Mouse (Mus musculus) T-cell, adult 66 days (primary cell): ENCODE data around the gene Gm3952. TPM values are rescaled to one million over a fixed set of nuclear protein-coding genes. Genes with fewer than 3 reads are reported as not detected.

Source experiments
- total RNA-seq, 2 experiments: library from RNA; stranded (reverse); gene quantifications; 3 replicates in 1 of 2; 4 replicates in 1 of 2; pipeline ENCODE4 v1.2.4; 2023

Gene Gm3952
- total RNA-seq: not detected

DNA sequence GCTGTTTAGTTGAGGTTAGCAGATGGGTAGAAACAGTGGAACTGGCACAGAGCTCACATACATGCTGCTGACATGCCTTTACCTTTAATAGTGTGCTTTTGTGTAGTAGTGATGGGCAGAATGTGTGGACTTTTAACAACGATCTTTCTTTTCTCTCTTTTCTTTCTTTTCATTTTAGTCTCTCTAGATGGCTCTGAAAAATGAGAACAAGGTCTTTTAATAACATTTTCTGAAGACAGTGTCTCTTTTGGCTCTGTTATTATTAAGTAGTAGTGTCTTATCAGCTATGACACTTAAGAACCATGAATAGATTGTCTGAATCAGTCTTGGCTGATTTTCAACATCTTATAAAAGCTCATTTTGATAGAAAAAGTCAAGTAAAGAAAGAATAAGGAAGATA lies at the start of gene Gm3952:
Gene Gm3952 (minus strand): TSS at position 101 of the 400 bp plus-strand sequence.

Other genes starting within 250 kb of the Gm3952 start
- gene Itgb1, start 113.0 kb downstream of the Gm3952 start, total RNA-seq: 10 to 100 TPM; 66.9 to 93.2 TPM